Mouse (Mus musculus) effector memory CD4-positive, alpha-beta T cell, adult 7 months (primary cell): ENCODE measurements around the gene Kalrn. TPM values are rescaled to one million over a fixed set of nuclear protein-coding genes. Genes with fewer than 3 reads are reported as not detected.

Experiments used
- polyA plus RNA-seq: library from polyadenylated mRNA; unstranded; fragments of 100-300 nt; shearing (Covaris generic); gene quantifications from one replicate; pipeline ENCODE4 v1.2.1, GENCODE M21; 2017

Gene Kalrn
- 1.8 TPM for polyA plus RNA-seq

GRCm38 (mm10) chr16:34573151-34573802 lies at the start of gene Kalrn:
Gene Kalrn (minus strand): TSS chr16:34573532.

GRCm38 (mm10) chr16:33966538-33967282 lies 606.6 kb downstream of the Kalrn start, which contains the start of gene Umps:
Gene Umps (minus strand): TSS chr16:33967038.

Other genes with a start within 250 kb of the Kalrn start
- gene Ropn1, start 76.4 kb upstream of the Kalrn start, polyA plus RNA-seq: not detected
- 2.1 TPM for gene Ccdc14, start 117.1 kb upstream of the Kalrn start, polyA plus RNA-seq
- 0.61 TPM for gene Mylk, start 171.7 kb upstream of the Kalrn start, polyA plus RNA-seq